Mouse (Mus musculus) heart, adult 8-10 months (tissue): ENCODE data around the gene Slc35f2. TPM values are rescaled to one million over a fixed set of nuclear protein-coding genes. Genes with fewer than 3 reads are reported as not detected.

ENCODE experiments used
- DNase-seq: peaks from one replicate; pipeline ENCODE4 v3.0.0; 2022; ENCODE audit warnings: low spot score
- total RNA-seq, 4 experiments: library from RNA; stranded (reverse); gene quantifications; 2 replicates each; pipeline ENCODE4 v1.2.4; 2022

Slc35f2 gene
- total RNA-seq, 4 experiments from 2014 or later = 0.11 TPM; not detected in 3

- peak; percentile 9 for DNase-seq
These were observed 57.9 kb downstream of the Slc35f2 start for GRCm38 (mm10) chr9:53829081-53829865.

- no peak for DNase-seq
These were observed 58.5 kb downstream of the Slc35f2 start for GRCm38 (mm10) chr9:53829866-53830209.

- DNase-seq = no peak
These were observed 63.7 kb downstream of the Slc35f2 start for GRCm38 (mm10) chr9:53835039-53835438.

- DNase-seq = no peak
These were observed 64.6 kb downstream of the Slc35f2 start for GRCm38 (mm10) chr9:53835976-53836375.

GRCm38 (mm10) chr9:53838816-53839215 is 67.5 kb downstream of the Slc35f2 start:
- no peak for DNase-seq

GRCm38 (mm10) chr9:53848548-53848947 is 77.2 kb downstream of the Slc35f2 start:
- no peak for DNase-seq

- DNase-seq = no peak
These were observed 78.5 kb downstream of the Slc35f2 start, which contains the start of gene Sln for GRCm38 (mm10) chr9:53849864-53850263. Gene Sln (plus strand): TSS chr9:53850164.

- DNase-seq = no peak
These were observed 80.8 kb downstream of the Slc35f2 start for GRCm38 (mm10) chr9:53852158-53852557.

- DNase-seq = no peak
These were observed 82.3 kb downstream of the Slc35f2 start for GRCm38 (mm10) chr9:53853672-53854071.

- DNase-seq = no peak
These were observed 83.2 kb downstream of the Slc35f2 start for GRCm38 (mm10) chr9:53854525-53854924.

- DNase-seq = no peak
These were observed 86.5 kb downstream of the Slc35f2 start for GRCm38 (mm10) chr9:53857864-53858263.

Other genes with a start within 250 kb of the Slc35f2 start
- 10 to 100 TPM in 3 of 4 experiments, 1 to 10 TPM in 1; 9.6 to 12.9 (median 10.8) TPM for gene Atm, start 234.8 kb upstream of the Slc35f2 start, total RNA-seq
- 1 to 10 TPM; 5.3 to 7.7 (median 6.9) TPM for gene Npat, start 234.5 kb upstream of the Slc35f2 start, total RNA-seq
- 100 to 1,000 TPM; 313 to 403 (median 351) TPM for gene Acat1, start 161.2 kb upstream of the Slc35f2 start, total RNA-seq
- gene Cul5, start 101.5 kb upstream of the Slc35f2 start, total RNA-seq = 10 to 100 TPM; 45.1 to 55.8 (median 49.8) TPM
- under 1 TPM in 3 of 4 experiments, not detected in 1; 0.12 to 0.29 (median 0.16) TPM for gene Rab39, start 65.3 kb upstream of the Slc35f2 start, total RNA-seq
- 100 to 1,000 TPM in 2 of 4 experiments, 10 to 100 TPM in 2; 73.3 to 116 (median 93.1) TPM for gene Sln, start 78.6 kb downstream of the Slc35f2 start, total RNA-seq
- gene Elmod1, start 203.8 kb downstream of the Slc35f2 start, total RNA-seq = under 1 TPM in 3 of 4 experiments, not detected in 1; 0.16 to 0.22 (median 0.19) TPM